Mouse (Mus musculus) thymus, postnatal 14 days (tissue): ENCODE results near the gene Pfas.

ENCODE experiments used
- DNase-seq: peaks from one replicate; pipeline ENCODE4 v3.0.0; 2021

Pfas gene

DNA sequence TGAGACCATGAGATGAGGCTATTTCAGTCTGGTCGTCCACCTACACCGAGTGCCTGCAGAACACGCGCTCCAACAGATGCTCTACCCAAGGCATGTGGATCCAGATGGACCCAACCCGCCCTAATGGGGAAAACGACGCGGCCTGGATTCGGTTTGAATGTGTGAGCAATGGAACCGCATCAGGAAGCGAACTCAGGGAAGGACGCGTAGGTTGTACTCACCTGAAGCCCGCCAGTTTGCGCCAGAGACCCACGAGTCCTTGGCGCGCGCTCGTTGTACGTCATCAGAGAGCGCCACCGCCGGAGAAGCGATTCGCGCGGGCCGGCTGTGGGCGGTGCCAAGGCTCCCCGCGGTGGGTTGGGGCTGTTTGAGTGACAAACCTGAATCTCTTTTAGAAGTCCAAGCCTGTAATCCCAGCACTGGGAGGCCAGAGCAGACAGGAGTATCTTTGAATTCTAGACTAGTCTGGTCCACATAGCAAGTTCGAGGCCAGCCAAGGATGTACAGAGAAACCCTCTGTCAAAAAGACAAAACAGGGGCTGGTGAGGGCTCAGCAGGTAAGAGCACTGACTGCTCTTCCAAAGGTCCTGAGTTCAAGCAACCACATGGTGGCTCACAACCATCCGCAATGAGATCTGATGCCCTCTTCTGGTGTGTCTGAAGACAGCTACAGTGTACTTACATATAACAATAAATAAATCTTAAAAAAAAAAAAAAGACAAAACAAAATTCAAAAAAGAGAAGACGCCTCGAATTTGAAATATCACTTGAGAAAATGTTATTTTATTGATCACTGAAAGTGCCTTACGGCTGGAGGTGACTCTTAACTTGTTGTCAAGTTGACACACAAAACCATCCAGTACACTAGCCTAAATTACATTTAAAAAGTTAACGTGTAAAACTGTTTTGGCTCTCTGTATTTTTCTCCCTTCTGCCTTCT is at the start of gene Pfas:
Pfas (minus strand) TSS at position 279 of the 940 bp plus-strand sequence.
- DNase-seq: peak; percentile 95

- no peak for DNase-seq
Measured at GRCm38 (mm10) chr11:69053848-69054247, 45.6 kb upstream of the Pfas start.

- no peak for DNase-seq
Measured at GRCm38 (mm10) chr11:69052824-69053421, 44.7 kb upstream of the Pfas start.

DNA sequence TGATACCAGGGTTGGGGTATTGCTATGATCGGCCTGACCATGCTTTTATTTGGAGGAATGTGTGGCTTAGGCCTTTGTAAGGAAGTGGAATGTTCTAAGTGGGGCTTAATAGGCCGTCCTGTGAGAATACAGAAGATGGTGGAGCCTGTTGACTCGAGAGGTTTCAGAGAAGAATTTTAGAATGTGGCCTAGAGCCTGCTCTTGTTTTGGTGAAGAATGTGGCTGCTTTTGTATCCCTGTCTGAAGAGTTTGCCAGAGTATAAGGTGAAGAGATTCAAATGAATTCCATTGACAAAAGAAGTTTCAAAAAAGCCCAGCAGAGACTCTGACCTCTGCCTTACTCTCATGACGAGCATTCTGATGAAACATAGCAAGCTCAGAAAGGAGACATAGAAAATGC is 43.5 kb upstream of the Pfas start:
- no peak for DNase-seq

DNA sequence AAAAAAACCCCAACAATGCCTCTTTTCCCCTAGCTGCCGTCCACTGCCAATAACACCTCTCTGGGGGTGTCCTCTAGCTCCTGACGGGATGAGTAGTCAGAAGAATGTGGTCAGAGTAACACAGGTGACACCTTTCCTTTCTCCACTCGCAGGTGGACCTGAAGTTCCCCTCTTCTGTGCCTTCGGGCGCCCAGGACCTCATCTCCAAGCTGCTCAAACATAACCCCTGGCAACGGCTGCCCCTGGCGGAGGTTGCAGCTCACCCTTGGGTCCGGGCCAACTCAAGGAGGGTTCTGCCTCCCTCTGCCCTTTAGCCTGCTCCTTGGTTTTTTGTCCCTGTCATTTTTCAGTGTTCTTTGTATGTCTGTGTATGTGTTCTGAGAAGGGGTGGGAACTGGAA is 42.5 kb upstream of the Pfas start:
- no peak for DNase-seq

GRCm38 (mm10) chr11:69048151-69048550 is 39.9 kb upstream of the Pfas start:
- no peak for DNase-seq

- DNase-seq: no peak
Measured at GRCm38 (mm10) chr11:69047592-69047991, 39.3 kb upstream of the Pfas start.

GRCm38 (mm10) chr11:69046395-69046774 is 38.1 kb upstream of the Pfas start:
- DNase-seq: no peak

DNA sequence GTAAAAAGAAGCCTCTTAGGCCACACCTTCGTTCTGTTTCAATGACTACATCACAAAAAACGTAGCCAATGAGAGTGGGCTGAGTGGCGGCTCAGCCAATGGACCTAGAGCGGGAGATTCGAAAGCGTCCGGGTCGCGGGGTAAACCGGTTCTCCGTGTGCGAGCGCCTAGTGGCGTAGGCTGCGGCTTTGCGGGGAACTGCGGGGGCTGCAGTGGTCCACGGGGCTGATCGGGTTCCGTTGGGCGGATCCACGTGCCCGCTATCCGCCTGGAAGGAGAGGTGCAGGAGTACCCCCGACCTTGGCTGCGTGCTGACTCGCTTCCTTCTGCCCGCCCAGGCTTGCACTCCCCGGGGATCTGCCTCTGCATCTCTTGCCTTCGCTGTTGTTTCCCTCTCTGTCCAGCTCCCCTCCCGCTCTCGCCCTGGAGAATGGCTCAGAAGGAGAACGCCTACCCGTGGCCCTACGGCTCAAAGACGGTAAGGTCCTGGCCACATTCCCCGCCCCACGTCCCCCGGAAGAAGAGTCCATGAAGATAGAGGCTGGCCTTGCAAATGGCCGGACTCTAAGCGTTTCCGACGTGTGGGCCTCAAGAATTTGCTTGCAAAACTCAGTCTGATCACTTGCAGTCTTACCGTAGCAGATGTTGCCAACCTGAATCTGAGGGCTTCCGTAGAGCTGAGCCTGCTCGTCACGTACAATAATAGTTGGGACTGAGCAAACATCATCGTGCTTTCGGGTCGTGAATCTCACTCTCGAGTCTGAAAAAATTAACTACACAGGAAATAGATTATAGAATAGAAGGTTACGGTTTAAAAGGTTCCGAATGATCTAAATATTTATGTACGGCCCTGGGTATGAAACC is 37.5 kb upstream of the Pfas start, which contains the start of gene Aurkb:
Aurkb (plus strand) TSS at position 117 of the 864 bp plus-strand sequence.
- DNase-seq: peak; percentile 90

GRCm38 (mm10) chr11:69038173-69038572 is 29.9 kb upstream of the Pfas start:
- no peak for DNase-seq

GRCm38 (mm10) chr11:69037231-69038061 is 29.2 kb upstream of the Pfas start:
- peak; percentile 88 for DNase-seq

DNA sequence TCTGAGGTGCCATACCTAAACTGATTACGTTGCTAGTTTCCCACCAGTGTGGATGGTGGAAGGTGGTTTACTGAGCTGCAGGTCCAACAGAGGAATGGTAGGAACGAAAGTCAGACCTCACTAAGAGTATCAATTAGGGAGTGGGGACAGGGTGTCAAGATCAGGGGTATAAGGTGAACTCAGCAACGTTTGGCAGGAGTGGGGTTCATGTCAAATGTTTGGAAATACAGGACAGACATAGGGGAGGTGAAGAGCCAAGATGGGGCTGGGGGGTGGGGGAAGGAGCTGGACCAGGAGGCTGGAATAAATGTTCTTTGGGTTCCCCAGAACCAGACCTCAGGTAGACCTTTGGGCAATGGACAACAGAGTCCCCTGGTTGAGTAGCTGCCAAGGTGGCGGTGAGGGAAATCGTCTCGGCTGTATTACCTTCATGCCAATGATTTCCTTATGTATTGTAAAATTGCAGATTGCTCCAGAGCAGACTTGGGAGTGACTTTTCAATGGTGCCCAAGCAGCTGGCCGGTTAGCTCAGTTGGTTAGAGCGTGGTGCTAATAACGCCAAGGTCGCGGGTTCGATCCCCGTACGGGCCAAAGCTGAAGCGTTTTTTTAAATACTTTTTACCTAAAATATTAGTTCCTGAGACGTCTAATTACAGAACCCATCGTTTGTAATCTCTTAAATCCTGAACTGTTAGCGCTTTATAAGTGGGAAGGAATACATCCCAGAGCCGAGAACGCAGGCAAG is 28.4 kb upstream of the Pfas start:
- DNase-seq: peak; percentile 87

DNA sequence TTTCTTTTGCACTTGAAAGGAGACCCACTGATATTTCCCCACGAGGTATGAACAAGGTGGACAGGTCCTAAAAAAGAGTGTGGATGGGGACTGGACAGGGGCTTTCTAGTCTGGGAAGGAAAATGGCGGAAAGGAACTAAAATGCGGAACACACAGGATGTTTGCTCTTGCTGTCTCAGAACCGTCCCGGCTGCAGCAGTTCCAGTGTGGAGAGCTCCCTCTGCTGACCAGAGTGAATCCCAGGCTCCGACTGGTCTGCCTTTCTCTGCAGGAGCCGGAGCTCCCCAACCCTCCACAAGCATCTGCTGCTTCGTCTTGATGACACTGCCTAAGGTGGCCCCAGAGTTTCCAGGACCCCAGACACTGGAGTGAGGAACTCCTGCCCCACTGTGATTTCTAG is 27.6 kb upstream of the Pfas start:
- peak; percentile 85 for DNase-seq

DNA sequence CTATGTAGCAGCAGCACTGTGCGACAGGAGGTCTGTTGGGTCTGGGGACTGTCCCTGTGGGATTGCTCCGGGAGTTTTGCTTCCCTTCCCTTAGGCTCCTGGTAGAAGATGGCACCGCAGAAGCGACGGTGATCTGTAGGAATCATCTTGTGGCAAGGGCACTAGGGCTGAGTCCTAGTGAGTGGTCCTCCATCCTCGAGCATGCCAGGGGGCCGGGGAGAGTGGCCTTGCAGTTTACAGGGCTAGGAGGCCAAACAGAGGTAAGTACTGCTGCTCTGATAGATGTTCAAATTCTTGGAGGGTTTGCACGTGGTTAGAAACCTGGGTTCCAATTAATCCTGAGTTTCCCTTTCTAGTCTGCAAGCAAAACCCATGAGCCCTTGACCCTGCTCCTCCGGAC is 27.2 kb upstream of the Pfas start:
- DNase-seq: no peak

DNA sequence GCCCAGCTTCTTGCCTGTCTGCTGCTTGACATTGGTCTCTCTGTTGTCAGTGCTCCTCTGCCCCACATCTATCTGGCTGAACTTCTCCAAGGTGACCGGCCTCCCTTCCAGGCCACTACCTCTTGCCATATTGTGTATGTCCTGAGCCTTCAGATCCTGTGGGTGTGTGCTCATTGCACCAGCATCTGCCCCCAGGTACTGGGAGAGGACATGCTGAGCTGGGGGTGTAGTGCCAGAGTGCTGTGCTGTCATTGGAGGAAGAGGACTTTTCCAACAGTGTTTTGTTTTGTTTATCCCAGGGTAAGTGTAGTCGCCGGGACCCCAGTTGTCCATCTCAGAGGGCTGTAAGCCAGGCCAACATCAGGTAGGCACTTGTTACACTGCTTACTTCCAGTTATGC is 26.3 kb upstream of the Pfas start:
- no peak for DNase-seq

DNA sequence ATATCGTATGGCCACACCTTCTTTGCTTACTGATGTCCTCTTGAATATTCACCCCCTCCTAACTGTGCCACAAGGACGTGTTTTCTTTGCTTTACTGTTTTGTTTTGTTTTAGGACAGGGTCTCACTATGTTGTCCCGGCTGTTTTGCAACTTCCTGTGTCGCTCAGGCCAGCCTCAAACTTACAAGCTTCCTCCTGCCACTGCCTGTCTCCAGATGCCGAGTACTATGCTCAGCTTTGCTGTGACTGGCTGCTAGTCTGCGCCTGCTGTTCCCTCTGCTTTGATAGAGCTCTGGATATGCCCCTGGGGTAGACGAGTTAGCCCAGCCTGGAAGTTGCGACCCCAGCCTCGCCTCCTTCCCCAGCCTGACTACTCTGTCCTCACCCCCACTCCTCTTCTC is 25.3 kb upstream of the Pfas start:
- no peak for DNase-seq

DNA sequence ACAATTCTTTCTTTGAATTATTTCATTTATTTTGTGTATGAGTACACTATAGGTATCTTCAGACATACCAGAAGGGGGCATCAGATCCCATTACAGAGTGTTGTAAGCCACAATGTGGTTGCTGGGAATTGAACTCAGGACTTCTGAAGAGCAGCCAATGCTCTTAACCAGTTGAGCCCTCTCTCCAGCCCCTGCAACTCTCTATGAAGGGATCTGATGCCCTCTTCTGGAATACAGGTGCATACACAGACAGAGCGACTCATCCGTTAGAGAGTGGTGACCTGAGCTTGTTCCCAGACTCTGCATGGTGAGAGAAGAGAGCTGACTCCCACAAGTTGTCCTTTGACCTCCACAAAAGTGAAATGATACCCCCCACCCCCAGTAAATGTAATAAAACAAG is 20.5 kb upstream of the Pfas start:
- DNase-seq: peak; percentile 21

GRCm38 (mm10) chr11:69026562-69026961 is 18.3 kb upstream of the Pfas start:
- DNase-seq: no peak

GRCm38 (mm10) chr11:69020691-69021090 is 12.4 kb upstream of the Pfas start:
- no peak for DNase-seq

DNA sequence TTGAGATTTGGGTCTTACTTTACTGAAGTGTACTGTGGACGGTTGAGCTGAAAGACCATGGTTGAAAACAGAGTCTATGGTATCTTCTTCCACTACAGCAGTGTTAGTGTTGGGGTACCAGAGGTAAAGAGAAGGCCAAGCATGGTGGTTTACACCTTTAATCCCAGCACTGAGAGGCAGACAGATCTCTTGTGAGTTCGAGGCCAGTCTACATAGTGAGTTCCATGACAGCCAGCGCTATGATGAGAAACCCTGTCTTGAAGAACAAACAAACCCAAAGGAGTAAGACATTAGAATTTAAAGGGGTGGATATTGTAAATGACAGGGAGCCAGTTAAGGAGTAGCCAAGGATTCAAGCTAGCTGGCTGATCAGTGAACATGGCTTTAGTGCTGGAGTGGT is 8.5 kb upstream of the Pfas start:
- DNase-seq: no peak

- peak; percentile 92 for DNase-seq
Measured at GRCm38 (mm10) chr11:69015644-69016441, 7.6 kb upstream of the Pfas start, which contains the start of gene Ctc1. Gene Ctc1, plus strand, starts transcription at chr11:69015911.
